7 mouse cellular contexts compared by ENCODE assay signal in the genomic region with DNA sequence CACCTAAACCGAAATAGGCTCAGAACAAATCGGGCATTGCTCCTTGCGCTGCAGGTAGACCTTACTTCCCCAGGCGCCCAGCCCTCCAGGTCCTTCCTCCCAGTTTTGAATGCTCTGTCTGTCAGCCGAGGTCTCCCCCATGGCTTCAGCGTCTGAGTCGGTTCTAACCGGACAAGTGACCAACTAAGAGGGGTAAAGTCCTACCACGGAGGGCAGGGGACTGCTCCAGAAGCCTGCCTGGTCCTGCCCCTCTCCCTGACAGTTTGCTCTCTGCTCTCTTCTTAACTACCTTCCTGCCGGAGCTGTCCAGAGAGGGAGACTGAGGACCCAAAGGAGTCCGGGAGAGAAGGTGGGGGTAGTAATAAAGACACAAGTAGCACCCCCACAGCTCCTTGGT. TPM values are rescaled to one million over a fixed set of nuclear protein-coding genes. Genes with fewer than 3 reads are reported as not detected.
A peak's percentile ranks its signal among the peaks of the same experiment; 100 is the strongest.
DNase-seq lines count a peak whose midpoint lies in the region; ATAC-seq and TF ChIP-seq lines count a peak whose summit lies in the region.

No protein-coding gene starts in this region.

- TF ChIP-seq EP300 in MEL (IDR thresholded peaks at IDR 0.05; ENCODE audit: low read depth in 1 of 2, low read length in 2 of 2) = no peak

- no peaks in the 10 kb centered on the region for H3K27me3 ChIP-seq in MEL (ENCODE audit: control insufficient read depth in 1 of 2, insufficient read depth in 2 of 2, low read length in 2 of 2)
- no peaks in the 10 kb centered on the region for H3K27me3 ChIP-seq in midbrain, embryonic 10.5 days (ENCODE audit: low read depth, poor library complexity, severe bottlenecking)

- WGBS in bone marrow, adult 2 months = 1% methylated on average over 11 of the region's 11 CpGs
- 4% methylated on average over 11 of the region's 11 CpGs for WGBS in midbrain, embryonic 10.5 days

- peak overlapping the region; percentile 68 to 99 for H3K4me3 ChIP-seq in MEL (ENCODE audit: control insufficient read depth in 1 of 2, insufficient read depth in 1 of 2, low read depth in 2 of 2, low read length in 2 of 2)
- H3K4me3 ChIP-seq in bone marrow, adult 2 months (replicated peaks; ENCODE audit: control insufficient read depth, low read depth, low read length) = peak overlapping the region; percentile 69
- H3K4me3 ChIP-seq in midbrain, embryonic 10.5 days = peak overlapping the region; percentile 94

- peak; percentile 54 for ATAC-seq in erythroblast, adult 5-6 weeks (replicated peaks; ENCODE audit: low FRiP score, poor library complexity, severe bottlenecking)

- peak; percentile 69 for DNase-seq in MEL (ENCODE audit: low read depth, low spot score)
- DNase-seq in heart, postnatal 10 days = peak; percentile 57 to 63
- DNase-seq in kidney, postnatal 4 days = peak; percentile 64 to 77
- peak; percentile 52 for DNase-seq in midbrain, embryonic 10.5 days (ENCODE audit: low spot score)
- DNase-seq in spleen, postnatal 36 days (ENCODE audit: low spot score in 2 of 2) = peak; percentile 31 to 33

- peaks cover 4 to 11% of the 10 kb centered on the region in 2 experiments for H3K4me1 ChIP-seq in MEL (ENCODE audit: control insufficient read depth in 1 of 2, insufficient read depth in 2 of 2, low read length in 2 of 2)
- H3K4me1 ChIP-seq in bone marrow, adult 2 months (ENCODE audit: control insufficient read depth, insufficient read depth, low read length) = no peaks in the 10 kb centered on the region
- H3K4me1 ChIP-seq in midbrain, embryonic 10.5 days = peaks cover 47% of the 10 kb centered on the region

- peaks cover 0 to 15% of the 10 kb centered on the region in 2 experiments; a peak in 3 of 4 replicates for H3K36me3 ChIP-seq in MEL (ENCODE audit: control insufficient read depth in 1 of 2, insufficient read depth in 2 of 2, low read length in 2 of 2)
- peaks cover 13% of the 10 kb centered on the region for H3K36me3 ChIP-seq in midbrain, embryonic 10.5 days

- H3K9ac ChIP-seq in MEL (ENCODE audit: control insufficient read depth, low read depth, low read length, poor library complexity, severe bottlenecking) = peak overlapping the region; percentile 99

- TF ChIP-seq POLR2A in MEL (IDR thresholded peaks at IDR 0.05; ENCODE audit: control insufficient read depth in 1 of 2, insufficient read depth in 1 of 2, low read depth in 1 of 2, low read length in 2 of 2, poor library complexity in 1 of 2) = no peak
- TF ChIP-seq POLR2A in bone marrow, adult 2 months (IDR thresholded peaks at IDR 0.05; ENCODE audit: borderline replicate concordance, control insufficient read depth, low read depth, low read length) = no peak

- intact Hi-C loops in heart, postnatal 10 days (cut with DNase I) = no loop called here

- no peak for TF ChIP-seq CTCF in MEL (IDR thresholded peaks at IDR 0.05 in 2 of 3, conservative IDR thresholded peaks at IDR 0.05 in 1 of 3; ENCODE audit: control insufficient read depth in 1 of 3, insufficient read depth in 1 of 3, low read depth in 2 of 3, low read length in 3 of 3, poor library complexity in 1 of 3, severe bottlenecking in 1 of 3)
- TF ChIP-seq CTCF in bone marrow, adult 2 months (IDR thresholded peaks at IDR 0.05; ENCODE audit: control insufficient read depth, insufficient read depth, low read length) = no peak

- TF ChIP-seq RAD21 in MEL (IDR thresholded peaks at IDR 0.05; ENCODE audit: low read depth, low read length) = no peak

- peak overlapping the region; percentile 83 for H3K27ac ChIP-seq in MEL (ENCODE audit: control insufficient read depth, low read depth, low read length)
- H3K27ac ChIP-seq in bone marrow, adult 2 months (ENCODE audit: control insufficient read depth, insufficient read depth, low read depth, low read length, poor library complexity) = peak overlapping the region; percentile 77
- H3K27ac ChIP-seq in midbrain, embryonic 10.5 days (replicated peaks) = peak overlapping the region; percentile 100

- H3K9me3 ChIP-seq in MEL (replicated peaks; ENCODE audit: insufficient read depth, low read length) = no peaks in the 10 kb centered on the region
- no peaks in the 10 kb centered on the region for H3K9me3 ChIP-seq in midbrain, embryonic 10.5 days (replicated peaks)

- H3K79me2 ChIP-seq in MEL (ENCODE audit: control insufficient read depth, insufficient read depth, low read length, poor library complexity) = peaks cover 71% of the 10 kb centered on the region

TF ChIP-seq in MEL, 35 proteins besides CTCF, POLR2A, EP300 and RAD21:
- no peak for TF ChIP-seq USF2 (IDR thresholded peaks at IDR 0.05; ENCODE audit: borderline replicate concordance in 1 of 2, insufficient read depth in 1 of 2, low read depth in 1 of 2, low read length in 2 of 2)
- TF ChIP-seq SIN3A (IDR thresholded peaks at IDR 0.05; ENCODE audit: low read length) = 0 out of 2 replicates have a peak, but pooled peaks have one; percentile 40

RNA-seq across cellular contexts. Expression of a gene that starts 1.6 kb away (rescaled TPM):
- total RNA-seq in MEL (2012; rRNA removed) = 4.0 and 4.3 TPM in 2 replicates
- 1 to 10 TPM in 1 of 2 experiments, not detected in 1; 5.8 TPM for polyA plus RNA-seq in MEL (2012; ENCODE audit: insufficient read depth in 1 of 2, insufficient read length in 2 of 2, low read depth in 1 of 2, low replicate concordance in 2 of 2, missing spikeins in 1 of 2)
- 17.8 and 33.3 TPM in 2 replicates for polyA plus RNA-seq in bone marrow, adult 2 months (2011; ENCODE audit: insufficient read depth, insufficient read length, low replicate concordance, missing spikeins)
- 22.5 and 28.4 TPM in 2 replicates for total RNA-seq in erythroblast, adult 5-6 weeks (2015; ENCODE audit: low replicate concordance)
- total RNA-seq in erythroblast, adult 5-6 weeks (2017; ENCODE audit: low replicate concordance) = 10.3 and 12.4 TPM in 2 replicates
- 10 to 100 TPM; 25.7 to 26.6 TPM for total RNA-seq in heart, postnatal 10 days (2021)
- 9.8 and 10.9 TPM in 2 replicates for polyA plus RNA-seq in midbrain, embryonic 10.5 days (2016; fragmentation: Nextera tagmentation; extraction: Ambion mirVana)

Comparison
In these comparisons a context has a peak if more than half of its experiments do, and no peak if none do; other contexts are left out.
1. Peak in every context shown above with its lines: DNase-seq, ATAC-seq, H3K4me3 ChIP-seq and H3K27ac ChIP-seq.